Mouse (Mus musculus): ENCODE data around the gene Camk1d. TPM values are rescaled to one million over a fixed set of nuclear protein-coding genes. Genes with fewer than 3 reads are reported as not detected.
A peak's percentile ranks its signal among the peaks of the same experiment; 100 is the strongest.

Gene Camk1d
- polyA plus RNA-seq, 1 experiment = 1.4 TPM

DNA sequence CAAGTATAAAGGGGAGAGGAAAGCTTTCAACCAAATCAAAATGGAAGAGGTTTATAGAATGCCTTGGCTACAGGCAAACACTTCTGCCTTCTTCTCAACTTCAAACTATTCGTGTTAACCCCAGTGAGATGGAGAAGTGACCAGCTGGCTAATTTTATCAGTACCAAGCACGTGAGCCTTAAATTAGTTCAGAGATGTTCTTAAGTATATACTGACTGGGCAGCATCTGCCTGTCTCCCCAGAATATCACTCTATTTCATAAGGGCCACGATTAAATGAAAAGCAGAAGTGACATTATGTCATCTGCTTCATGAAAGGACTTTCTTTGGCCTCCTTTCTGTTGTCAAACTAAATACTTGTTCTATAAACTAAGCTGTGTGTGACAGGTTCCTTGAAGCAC lies 22.6 kb downstream of the Camk1d start:
- TF ChIP-seq POLR2A (IDR thresholded peaks at IDR 0.05; ENCODE audit: control insufficient read depth, low read depth, low read length) = no peak
- TF ChIP-seq CTCF (IDR thresholded peaks at IDR 0.05; ENCODE audit: control insufficient read depth, insufficient read depth, insufficient replicate concordance, low read depth, low read length) = no peak
- H3K36me3 ChIP-seq (ENCODE audit: control insufficient read depth, insufficient read depth, low read length) = no peaks in the 10 kb centered on the region

DNA sequence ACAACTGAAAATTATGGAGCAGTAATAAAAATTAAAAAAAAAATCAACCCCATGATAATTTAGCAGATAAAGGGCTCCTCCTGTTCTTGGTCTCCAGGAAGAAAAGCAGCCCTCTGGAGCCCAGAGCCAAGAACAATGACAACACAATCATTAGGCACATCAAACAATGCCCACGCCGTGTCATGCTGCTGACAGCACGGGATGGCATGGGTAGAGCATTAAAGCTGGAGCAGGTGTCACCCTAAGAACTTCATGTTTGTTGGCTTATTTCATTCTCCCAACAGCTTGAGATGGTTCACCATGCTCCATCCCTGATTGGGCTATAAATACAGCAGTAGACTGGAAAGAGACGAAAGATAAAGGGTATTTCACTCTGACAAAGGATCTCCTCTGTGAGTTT lies 30.9 kb downstream of the Camk1d start:
- Histone ChIP-seq H3K27ac (ENCODE audit: control insufficient read depth, insufficient read depth, low read depth, low read length) (no peak overlapping the region), H3K36me3 (ENCODE audit: control insufficient read depth, insufficient read depth, low read length) (no peaks in the 10 kb centered on the region), H3K27me3 (ENCODE audit: control insufficient read depth, insufficient read depth, low read length) (no peaks in the 10 kb centered on the region), H3K4me3 (ENCODE audit: control insufficient read depth, low read depth, low read length) (no peak overlapping the region), H3K4me1 (ENCODE audit: control insufficient read depth, insufficient read depth, low read length) (no peaks in the 10 kb centered on the region)
- TF ChIP-seq CTCF (IDR thresholded peaks at IDR 0.05; ENCODE audit: control insufficient read depth, insufficient read depth, insufficient replicate concordance, low read depth, low read length) = no peak
- TF ChIP-seq POLR2A (IDR thresholded peaks at IDR 0.05; ENCODE audit: control insufficient read depth, low read depth, low read length) = no peak

More for the DNA sequence above, 22.6 kb downstream of the Camk1d start:
- Histone ChIP-seq H3K27me3 (ENCODE audit: control insufficient read depth, insufficient read depth, low read length) (no peaks in the 10 kb centered on the region), H3K4me1 (ENCODE audit: control insufficient read depth, insufficient read depth, low read length) (no peaks in the 10 kb centered on the region), H3K27ac (ENCODE audit: control insufficient read depth, insufficient read depth, low read depth, low read length) (no peak overlapping the region), H3K4me3 (ENCODE audit: control insufficient read depth, low read depth, low read length) (no peak overlapping the region)

DNA sequence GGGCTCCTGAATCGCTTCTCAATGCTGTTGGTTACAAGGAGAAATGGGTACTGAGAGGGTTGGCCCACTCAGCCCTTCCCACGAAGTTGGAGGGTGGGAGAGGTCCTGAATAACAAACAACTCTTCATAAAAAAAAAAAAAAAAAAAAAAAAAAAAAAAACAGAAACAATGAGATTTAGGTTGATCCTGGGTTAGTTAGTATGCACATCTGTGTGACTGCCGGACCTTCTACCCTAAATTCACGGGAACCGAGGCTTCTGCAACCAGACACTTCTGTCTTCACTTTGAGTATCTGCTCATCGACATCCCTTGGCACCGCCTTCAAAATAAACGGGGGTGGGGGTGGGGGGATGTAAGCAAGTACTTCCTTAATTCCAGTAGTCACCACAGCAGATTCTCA lies 32.4 kb downstream of the Camk1d start:
- Histone ChIP-seq H3K36me3 (ENCODE audit: control insufficient read depth, insufficient read depth, low read length) (no peaks in the 10 kb centered on the region), H3K27ac (ENCODE audit: control insufficient read depth, insufficient read depth, low read depth, low read length) (no peak overlapping the region), H3K4me3 (ENCODE audit: control insufficient read depth, low read depth, low read length) (no peak overlapping the region), H3K4me1 (ENCODE audit: control insufficient read depth, insufficient read depth, low read length) (no peaks in the 10 kb centered on the region), H3K27me3 (ENCODE audit: control insufficient read depth, insufficient read depth, low read length) (no peaks in the 10 kb centered on the region)
- TF ChIP-seq POLR2A (IDR thresholded peaks at IDR 0.05; ENCODE audit: control insufficient read depth, low read depth, low read length) (no peak), CTCF (IDR thresholded peaks at IDR 0.05; ENCODE audit: control insufficient read depth, insufficient read depth, insufficient replicate concordance, low read depth, low read length) (no peak)

DNA sequence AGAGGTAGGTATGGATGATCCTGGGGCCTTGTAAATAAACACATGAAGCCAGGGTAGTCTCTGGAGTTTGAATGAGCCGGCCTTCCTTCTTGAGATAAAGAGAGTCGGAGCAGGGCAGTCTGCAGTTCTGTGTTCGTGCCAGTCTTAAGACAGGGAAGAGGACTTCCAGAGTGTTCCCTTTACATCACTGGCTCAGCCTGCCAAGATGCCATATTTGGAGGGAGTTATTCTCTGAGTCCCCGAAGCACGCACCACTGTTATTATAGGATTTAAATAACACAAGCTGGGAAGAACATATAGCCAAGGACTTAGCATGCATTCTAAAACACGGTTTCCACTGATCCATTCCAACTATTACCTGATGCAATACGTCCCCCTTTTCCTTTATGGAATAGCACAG lies 33.0 kb downstream of the Camk1d start:
- no peaks in the 10 kb centered on the region for H3K36me3 ChIP-seq (ENCODE audit: control insufficient read depth, insufficient read depth, low read length)
- H3K4me1 ChIP-seq (ENCODE audit: control insufficient read depth, insufficient read depth, low read length) = no peaks in the 10 kb centered on the region
- TF ChIP-seq POLR2A (IDR thresholded peaks at IDR 0.05; ENCODE audit: control insufficient read depth, low read depth, low read length) = no peak
- no peak for TF ChIP-seq CTCF (IDR thresholded peaks at IDR 0.05; ENCODE audit: control insufficient read depth, insufficient read depth, insufficient replicate concordance, low read depth, low read length)

DNA sequence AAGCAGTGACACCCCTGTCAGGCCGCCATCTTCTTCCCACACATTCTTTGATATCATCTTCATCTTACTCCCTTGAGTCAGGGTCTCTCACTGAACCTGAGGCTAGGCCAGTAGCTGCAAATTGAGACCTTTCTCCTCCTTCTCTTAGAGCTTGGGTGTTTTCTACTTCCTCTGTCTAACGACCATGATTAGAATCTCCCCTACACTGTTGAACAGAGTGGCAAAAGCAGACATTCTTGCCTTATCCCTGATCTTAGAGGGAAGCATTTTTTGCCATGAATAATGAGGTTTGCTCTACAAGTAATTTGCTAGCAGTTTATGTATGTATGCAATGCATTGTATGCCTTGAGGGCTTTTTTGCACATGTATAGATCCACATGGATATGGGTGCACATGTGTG lies 35.3 kb downstream of the Camk1d start:
- H3K4me1 ChIP-seq (ENCODE audit: control insufficient read depth, insufficient read depth, low read length) = no peaks in the 10 kb centered on the region
- H3K36me3 ChIP-seq (ENCODE audit: control insufficient read depth, insufficient read depth, low read length) = no peaks in the 10 kb centered on the region
- H3K27ac ChIP-seq (ENCODE audit: control insufficient read depth, insufficient read depth, low read depth, low read length) = no peak overlapping the region
- H3K27me3 ChIP-seq (ENCODE audit: control insufficient read depth, insufficient read depth, low read length) = no peaks in the 10 kb centered on the region
- no peak for TF ChIP-seq CTCF (IDR thresholded peaks at IDR 0.05; ENCODE audit: control insufficient read depth, insufficient read depth, insufficient replicate concordance, low read depth, low read length)
- no peak for TF ChIP-seq POLR2A (IDR thresholded peaks at IDR 0.05; ENCODE audit: control insufficient read depth, low read depth, low read length)
- H3K4me3 ChIP-seq (ENCODE audit: control insufficient read depth, low read depth, low read length) = no peak overlapping the region

More for the DNA sequence above, 33.0 kb downstream of the Camk1d start:
- H3K27ac ChIP-seq (ENCODE audit: control insufficient read depth, insufficient read depth, low read depth, low read length) = no peak overlapping the region
- no peak overlapping the region for H3K4me3 ChIP-seq (ENCODE audit: control insufficient read depth, low read depth, low read length)
- no peaks in the 10 kb centered on the region for H3K27me3 ChIP-seq (ENCODE audit: control insufficient read depth, insufficient read depth, low read length)

DNA sequence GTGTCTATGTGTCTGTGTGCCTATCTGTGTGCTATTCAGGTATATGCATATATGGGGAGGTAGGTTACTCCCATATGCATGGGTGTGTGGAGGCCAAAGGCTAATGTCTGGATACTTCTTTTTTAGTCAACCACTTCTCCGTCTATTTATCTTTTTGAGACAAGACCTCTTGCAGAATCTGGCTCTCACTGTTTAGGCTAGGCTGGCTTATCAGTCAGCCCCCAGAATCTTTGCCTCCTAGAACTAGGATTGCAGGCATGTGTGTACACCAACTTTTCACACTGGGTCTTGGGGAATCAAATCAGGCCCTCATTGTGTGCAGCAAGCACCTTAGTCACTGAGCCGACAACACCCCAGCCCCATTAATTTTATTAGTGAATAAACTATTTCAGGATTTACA lies 36.8 kb downstream of the Camk1d start:
- H3K27me3 ChIP-seq (ENCODE audit: control insufficient read depth, insufficient read depth, low read length) = no peaks in the 10 kb centered on the region
- no peaks in the 10 kb centered on the region for H3K4me1 ChIP-seq (ENCODE audit: control insufficient read depth, insufficient read depth, low read length)

DNA sequence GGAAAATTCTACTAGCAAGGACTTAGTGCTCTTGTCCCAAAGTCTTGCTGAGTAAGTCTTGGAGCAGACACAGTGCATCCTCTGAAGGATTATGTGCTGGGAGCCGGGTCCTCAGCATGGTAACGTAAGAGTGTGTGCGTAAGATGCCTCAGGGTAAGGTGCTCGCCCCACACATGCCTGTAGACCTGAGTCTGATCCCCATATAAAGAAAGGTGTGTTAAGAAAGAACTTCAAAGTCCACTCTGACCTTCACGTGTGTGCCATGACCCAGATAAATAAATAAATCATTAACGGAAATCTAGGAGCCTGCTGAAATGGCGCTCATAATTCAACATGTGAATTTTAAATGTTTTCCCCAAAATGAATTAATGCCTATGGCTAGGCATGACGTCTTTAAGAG lies 37.5 kb downstream of the Camk1d start:
- no peaks in the 10 kb centered on the region for H3K27me3 ChIP-seq (ENCODE audit: control insufficient read depth, insufficient read depth, low read length)
- no peaks in the 10 kb centered on the region for H3K4me1 ChIP-seq (ENCODE audit: control insufficient read depth, insufficient read depth, low read length)
- H3K27ac ChIP-seq (ENCODE audit: control insufficient read depth, insufficient read depth, low read depth, low read length) = no peak overlapping the region
- no peak overlapping the region for H3K4me3 ChIP-seq (ENCODE audit: control insufficient read depth, low read depth, low read length)
- no peaks in the 10 kb centered on the region for H3K36me3 ChIP-seq (ENCODE audit: control insufficient read depth, insufficient read depth, low read length)
- TF ChIP-seq CTCF (IDR thresholded peaks at IDR 0.05; ENCODE audit: control insufficient read depth, insufficient read depth, insufficient replicate concordance, low read depth, low read length) = no peak
- TF ChIP-seq POLR2A (IDR thresholded peaks at IDR 0.05; ENCODE audit: control insufficient read depth, low read depth, low read length) = no peak

More for the DNA sequence above, 36.8 kb downstream of the Camk1d start:
- TF ChIP-seq POLR2A (IDR thresholded peaks at IDR 0.05; ENCODE audit: control insufficient read depth, low read depth, low read length) = no peak
- TF ChIP-seq CTCF (IDR thresholded peaks at IDR 0.05; ENCODE audit: control insufficient read depth, insufficient read depth, insufficient replicate concordance, low read depth, low read length) = no peak
- H3K4me3 ChIP-seq (ENCODE audit: control insufficient read depth, low read depth, low read length) = no peak overlapping the region
- H3K27ac ChIP-seq (ENCODE audit: control insufficient read depth, insufficient read depth, low read depth, low read length) = no peak overlapping the region
- no peaks in the 10 kb centered on the region for H3K36me3 ChIP-seq (ENCODE audit: control insufficient read depth, insufficient read depth, low read length)

DNA sequence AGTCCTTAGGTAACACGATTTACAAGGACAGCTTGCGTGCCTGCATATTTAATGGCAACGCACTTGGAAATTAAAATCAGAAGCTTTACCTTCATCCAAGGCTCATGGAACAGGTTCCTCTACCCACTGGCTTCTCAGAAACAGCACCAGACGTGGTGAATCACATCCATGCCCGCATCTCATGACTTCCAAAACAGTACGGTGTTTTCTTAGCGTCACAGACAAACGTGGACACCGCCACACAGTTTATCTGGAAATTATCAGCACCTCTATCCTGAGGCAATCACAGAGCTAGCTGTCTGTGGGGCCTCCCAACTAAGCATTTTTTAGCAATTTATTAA lies 38.2 kb downstream of the Camk1d start:
- Histone ChIP-seq H3K27me3 (ENCODE audit: control insufficient read depth, insufficient read depth, low read length) (no peaks in the 10 kb centered on the region), H3K4me3 (ENCODE audit: control insufficient read depth, low read depth, low read length) (no peak overlapping the region), H3K27ac (ENCODE audit: control insufficient read depth, insufficient read depth, low read depth, low read length) (peak overlapping the region; percentile 62), H3K4me1 (ENCODE audit: control insufficient read depth, insufficient read depth, low read length) (no peaks in the 10 kb centered on the region), H3K36me3 (ENCODE audit: control insufficient read depth, insufficient read depth, low read length) (no peaks in the 10 kb centered on the region)
- TF ChIP-seq POLR2A (IDR thresholded peaks at IDR 0.05; ENCODE audit: control insufficient read depth, low read depth, low read length) = no peak

Measured in testis, adult 2 months (tissue).